Mouse (Mus musculus): ENCODE measurements around the gene Zscan18. TPM values are rescaled to one million over a fixed set of nuclear protein-coding genes. Genes with fewer than 3 reads are reported as not detected.
"Not testable (repeated sequence)": the region's sequence is repeated elsewhere in the genome, so short reads cannot be mapped to it uniquely, and the experiment has no call there.

Zscan18 gene
- polyA plus RNA-seq (2016; fragmentation: Nextera tagmentation; extraction: Ambion mirVana), result 10.7 and 10.8 TPM in 2 replicates

DNA sequence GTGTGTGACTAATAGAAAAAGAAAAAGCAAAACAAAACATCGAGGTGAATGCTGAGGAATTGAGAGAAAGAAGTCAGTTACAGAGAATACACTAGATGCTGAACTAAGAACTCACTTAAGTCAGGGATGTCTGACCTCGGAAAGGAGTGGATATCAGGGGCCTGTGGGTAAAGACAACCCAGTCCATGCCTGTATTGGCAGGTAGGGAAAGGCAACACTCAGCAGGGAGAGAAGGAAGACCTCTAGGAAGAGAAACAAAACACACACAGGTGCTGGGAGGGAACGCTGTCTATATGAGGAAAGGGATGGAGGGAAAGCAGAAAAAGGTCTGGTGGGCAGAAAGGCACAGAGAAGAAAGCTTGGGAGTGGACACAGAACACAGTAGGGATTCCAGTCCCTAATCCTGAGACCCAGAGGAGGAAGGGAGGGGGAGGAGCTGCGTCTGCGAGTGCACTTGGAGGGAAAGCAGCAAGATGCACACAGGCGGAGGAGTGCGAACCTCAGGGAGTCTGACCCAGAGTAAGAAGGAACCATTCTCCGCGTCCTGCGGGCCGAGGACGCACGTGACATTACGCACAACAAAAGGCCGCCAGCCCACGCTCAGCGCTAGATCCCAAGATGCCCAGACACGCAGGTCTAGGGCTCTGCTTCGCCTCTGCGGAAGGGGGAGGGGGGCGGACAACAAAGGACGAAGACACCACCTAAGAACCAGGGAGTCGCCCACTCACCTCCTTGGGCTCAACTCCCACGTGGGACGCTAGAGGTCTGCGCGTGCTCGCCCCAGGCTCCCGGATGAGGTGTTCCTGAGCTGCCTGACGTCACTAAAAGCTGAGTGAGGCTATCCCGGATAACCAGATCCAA, at the start of gene Zscan18:
Gene Zscan18, minus strand, starts transcription at position 770 of the 861 bp plus-strand sequence.
- Histone ChIP-seq H3K9me3 (no peaks in the 10 kb centered on the region; the same call in 1 of the 2 replicates), H3K4me1 (peaks cover 10% of the 10 kb centered on the region; the same call in 1 of the 2 replicates), H3K27ac (peak within 1 kb of the TSS; percentile 93), H3K4me3 (peak within 1 kb of the TSS; percentile 66), H3K27me3 (ENCODE audit: insufficient read depth, poor library complexity, severe bottlenecking) (no peaks in the 10 kb centered on the region), H3K36me3 (peaks cover 26% of the 10 kb centered on the region)
- peak; percentile 94 for DNase-seq (ENCODE audit: low spot score)
- WGBS, result 7% methylated on average over 31 of the region's 31 CpGs

- Histone ChIP-seq H3K4me1 (no peaks in the 10 kb centered on the region), H3K27me3 (ENCODE audit: insufficient read depth, poor library complexity, severe bottlenecking) (no peaks in the 10 kb centered on the region), H3K27ac (no peak overlapping the region), H3K36me3 (peaks cover 49% of the 10 kb centered on the region), H3K9me3 (peaks cover 32% of the 10 kb centered on the region), H3K4me3 (peak overlapping the region; percentile 71)
- 96% methylated on average over 4 of the region's 4 CpGs for WGBS
- no peak for DNase-seq (ENCODE audit: low spot score)
Observed at GRCm38 (mm10) chr7:12835779-12836178, 32.3 kb upstream of the Zscan18 start.

GRCm38 (mm10) chr7:12835193-12835671, 31.8 kb upstream of the Zscan18 start:
- Histone ChIP-seq H3K4me3 (peak overlapping the region; percentile 71), H3K27ac (peak overlapping the region; percentile 91), H3K36me3 (peaks cover 43% of the 10 kb centered on the region), H3K4me1 (no peaks in the 10 kb centered on the region), H3K9me3 (peaks cover 27% of the 10 kb centered on the region), H3K27me3 (ENCODE audit: insufficient read depth, poor library complexity, severe bottlenecking) (no peaks in the 10 kb centered on the region)
- 38% methylated on average over 13 of the region's 13 CpGs for WGBS
- no peak for DNase-seq (ENCODE audit: low spot score)

- Histone ChIP-seq H3K4me3 (peak within 1 kb of the TSS; percentile 71), H3K27me3 (ENCODE audit: insufficient read depth, poor library complexity, severe bottlenecking) (no peaks in the 10 kb centered on the region), H3K9me3 (peaks cover 21% of the 10 kb centered on the region), H3K36me3 (peaks cover 35% of the 10 kb centered on the region), H3K27ac (peak within 1 kb of the TSS; percentile 91), H3K4me1 (no peaks in the 10 kb centered on the region)
- WGBS, result 4% methylated on average over 47 of the region's 47 CpGs
- DNase-seq (ENCODE audit: low spot score), result peak; percentile 96
Observed at GRCm38 (mm10) chr7:12834162-12835120, 31.0 kb upstream of the Zscan18 start, which contains the start of gene Zfp110. Gene Zfp110 (plus strand): TSS chr7:12834761.

GRCm38 (mm10) chr7:12818521-12819295, 15.3 kb upstream of the Zscan18 start, which contains the start of gene Zfp329:
Gene Zfp329 (minus strand): TSS chr7:12818858.
- WGBS, result under 1% methylated on average over 40 of the region's 40 CpGs
- peak; percentile 94 for DNase-seq (ENCODE audit: low spot score)
- H3K27me3 ChIP-seq (ENCODE audit: insufficient read depth, poor library complexity, severe bottlenecking), result no peaks in the 10 kb centered on the region
- H3K4me3 ChIP-seq, result peak within 1 kb of the TSS; percentile 85
- H3K36me3 ChIP-seq, result peaks cover 24% of the 10 kb centered on the region
- H3K9me3 ChIP-seq, result peaks cover 14% of the 10 kb centered on the region
- peak within 1 kb of the TSS; percentile 95 for H3K27ac ChIP-seq
- H3K4me1 ChIP-seq, result peaks cover 4% of the 10 kb centered on the region; the same call in 1 of the 2 replicates

DNA sequence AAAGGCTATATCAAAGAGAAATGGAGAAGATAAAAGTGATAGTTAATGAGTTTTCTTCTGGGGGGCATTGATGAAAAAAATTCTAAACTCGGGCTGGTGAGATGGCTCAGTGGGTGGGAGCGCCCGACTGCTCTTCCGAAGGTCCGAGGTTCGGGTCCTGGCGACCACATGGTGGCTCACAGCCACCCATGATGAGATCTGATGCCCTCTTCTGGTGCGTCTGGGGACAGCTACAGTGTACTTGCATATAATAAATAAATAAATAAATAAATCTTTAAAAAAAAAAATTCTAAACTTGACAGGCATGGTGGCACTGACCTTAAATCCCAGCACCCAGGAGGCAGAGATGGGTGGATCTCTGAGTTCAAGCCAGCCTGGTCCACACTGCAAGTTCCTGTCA, 12.1 kb upstream of the Zscan18 start:
- no peaks in the 10 kb centered on the region for H3K27me3 ChIP-seq (ENCODE audit: insufficient read depth, poor library complexity, severe bottlenecking)
- H3K27ac ChIP-seq, result no peak overlapping the region
- WGBS, result 95% methylated on average over 8 of the region's 8 CpGs
- peaks cover 4% of the 10 kb centered on the region; the same call in 1 of the 2 replicates for H3K4me1 ChIP-seq
- no peak overlapping the region for H3K4me3 ChIP-seq
- peaks cover 17% of the 10 kb centered on the region for H3K9me3 ChIP-seq
- H3K36me3 ChIP-seq, result peaks cover 54% of the 10 kb centered on the region
- no peak for DNase-seq (ENCODE audit: low spot score)

GRCm38 (mm10) chr7:12803727-12804071, 264 bp upstream of the Zscan18 start:
- H3K27ac ChIP-seq, result peak overlapping the region; percentile 93
- under 1% methylated on average over 16 of the region's 16 CpGs for WGBS
- H3K4me3 ChIP-seq, result peak overlapping the region; percentile 66
- H3K27me3 ChIP-seq (ENCODE audit: insufficient read depth, poor library complexity, severe bottlenecking), result no peaks in the 10 kb centered on the region
- H3K36me3 ChIP-seq, result peaks cover 29% of the 10 kb centered on the region
- no peak for DNase-seq (ENCODE audit: low spot score)
- H3K9me3 ChIP-seq, result 0 out of 2 replicates have a peak, but pooled peaks cover 2% of the 10 kb centered on the region
- peaks cover 10% of the 10 kb centered on the region; the same call in 1 of the 2 replicates for H3K4me1 ChIP-seq

DNA sequence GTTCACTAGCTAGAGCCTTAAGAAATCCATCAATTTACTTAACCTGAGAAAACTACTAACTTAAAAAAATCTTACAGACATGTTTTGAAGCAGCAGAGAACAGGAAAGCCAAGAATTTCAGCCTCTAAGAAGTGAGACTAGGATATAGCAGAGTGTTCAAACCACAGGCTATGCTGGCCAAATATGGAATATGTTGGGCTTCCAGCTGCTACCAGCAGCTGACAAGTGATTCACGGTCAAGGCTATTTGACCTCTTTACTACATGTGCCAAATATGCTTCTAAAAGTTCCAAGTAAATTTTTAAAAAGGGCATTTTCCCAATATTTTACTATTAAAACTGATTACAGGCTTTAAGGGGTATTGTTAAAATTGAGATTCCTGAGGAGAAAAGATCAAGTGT, 3.9 kb downstream of the Zscan18 start:
- 67% methylated on average over 1 of the region's 1 CpGs for WGBS
- Histone ChIP-seq H3K4me1 (peaks cover 10% of the 10 kb centered on the region; the same call in 1 of the 2 replicates), H3K4me3 (no peak overlapping the region; the same call in 1 of the 2 replicates), H3K36me3 (peaks cover 25% of the 10 kb centered on the region), H3K27ac (peak overlapping the region; percentile 71; the same call in 1 of the 2 replicates), H3K27me3 (ENCODE audit: insufficient read depth, poor library complexity, severe bottlenecking) (no peaks in the 10 kb centered on the region), H3K9me3 (peaks cover 9% of the 10 kb centered on the region)
- no peak for DNase-seq (ENCODE audit: low spot score)

- 64% methylated on average over 2 of the region's 2 CpGs for WGBS
- Histone ChIP-seq H3K36me3 (peaks cover 25% of the 10 kb centered on the region), H3K4me3 (no peak overlapping the region), H3K27ac (no peak overlapping the region), H3K9me3 (peaks cover 9% of the 10 kb centered on the region), H3K4me1 (peaks cover 5% of the 10 kb centered on the region; the same call in 1 of the 2 replicates), H3K27me3 (ENCODE audit: insufficient read depth, poor library complexity, severe bottlenecking) (no peaks in the 10 kb centered on the region)
- DNase-seq (ENCODE audit: low spot score), result no peak
Observed at GRCm38 (mm10) chr7:12797971-12798370, 5.5 kb downstream of the Zscan18 start.

DNA sequence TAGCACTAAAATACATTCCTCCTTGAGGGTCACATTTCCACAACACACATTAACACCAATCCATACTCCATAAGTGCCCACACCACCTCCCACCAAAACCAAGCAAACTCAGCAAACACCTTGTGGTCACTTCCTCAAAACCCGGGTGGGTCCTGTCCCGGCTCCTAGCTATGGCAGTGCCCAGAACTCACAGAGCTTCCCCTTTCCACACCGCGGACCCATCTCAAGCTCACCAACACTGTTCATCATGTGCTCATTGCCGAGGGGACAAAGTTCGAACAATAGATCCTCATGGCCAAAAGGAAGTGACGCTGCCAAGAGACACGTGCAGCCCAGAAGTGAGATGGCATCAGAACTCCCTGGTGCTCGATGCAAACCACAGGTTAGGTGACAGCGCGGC, 10.8 kb downstream of the Zscan18 start:
- H3K9me3 ChIP-seq; DNase-seq (ENCODE audit: low spot score); H3K4me3 ChIP-seq; H3K27me3 ChIP-seq (ENCODE audit: insufficient read depth, poor library complexity, severe bottlenecking); H3K27ac ChIP-seq; H3K4me1 ChIP-seq: not testable (repeated sequence)
- 85% methylated on average over 11 of the region's 11 CpGs for WGBS
- H3K36me3 ChIP-seq, result peaks cover 17% of the 10 kb centered on the region

- Histone ChIP-seq H3K27ac (no peak overlapping the region), H3K36me3 (no peaks in the 10 kb centered on the region), H3K4me3 (no peak overlapping the region), H3K27me3 (ENCODE audit: insufficient read depth, poor library complexity, severe bottlenecking) (no peaks in the 10 kb centered on the region), H3K4me1 (no peaks in the 10 kb centered on the region), H3K9me3 (no peaks in the 10 kb centered on the region)
- WGBS, result 33% methylated on average over 5 of the region's 5 CpGs
- no peak for DNase-seq (ENCODE audit: low spot score)
Observed at GRCm38 (mm10) chr7:12788025-12788424, 15.4 kb downstream of the Zscan18 start.

DNA sequence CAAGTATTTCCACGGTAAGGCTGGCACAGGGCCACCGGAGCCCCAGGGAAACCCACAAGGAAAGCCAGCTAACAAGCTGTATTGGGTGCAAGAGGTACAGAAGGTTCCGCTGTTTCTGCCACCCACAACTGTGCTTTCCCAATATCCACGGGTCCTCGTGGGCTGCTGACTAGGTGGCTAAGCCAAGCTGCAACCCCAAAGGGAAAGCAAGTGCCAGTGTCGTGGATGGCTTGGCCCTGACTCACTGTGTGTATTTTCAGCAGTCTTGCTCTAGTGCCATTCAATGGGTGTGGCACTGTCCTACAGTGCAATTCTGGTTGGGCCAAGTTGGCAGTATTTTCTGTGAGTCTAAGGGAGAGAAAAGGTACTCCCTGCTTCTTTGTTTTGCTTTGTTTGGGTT, 16.1 kb downstream of the Zscan18 start:
- Histone ChIP-seq H3K27ac (no peak overlapping the region), H3K4me1 (no peaks in the 10 kb centered on the region), H3K36me3 (no peaks in the 10 kb centered on the region), H3K9me3 (no peaks in the 10 kb centered on the region), H3K27me3 (ENCODE audit: insufficient read depth, poor library complexity, severe bottlenecking) (no peaks in the 10 kb centered on the region), H3K4me3 (no peak overlapping the region)
- 76% methylated on average over 6 of the region's 6 CpGs for WGBS
- DNase-seq (ENCODE audit: low spot score), result no peak
